Mouse (Mus musculus) erythroblast, embryonic 14.5 days (primary cell): ENCODE measurements around the gene Psg21.

Experiments
- GATA1 ChIP-seq: IDR thresholded peaks from 2 replicates; pipeline ENCODE4 v1.6.1; 2012; ENCODE audit warnings: low read length, inconsistent platforms, mixed read lengths
- TAL1 ChIP-seq: IDR thresholded peaks from 3 replicates; pipeline ENCODE4 v1.6.1; 2012; ENCODE audit warnings: low read length, inconsistent platforms, mixed read lengths

DNA sequence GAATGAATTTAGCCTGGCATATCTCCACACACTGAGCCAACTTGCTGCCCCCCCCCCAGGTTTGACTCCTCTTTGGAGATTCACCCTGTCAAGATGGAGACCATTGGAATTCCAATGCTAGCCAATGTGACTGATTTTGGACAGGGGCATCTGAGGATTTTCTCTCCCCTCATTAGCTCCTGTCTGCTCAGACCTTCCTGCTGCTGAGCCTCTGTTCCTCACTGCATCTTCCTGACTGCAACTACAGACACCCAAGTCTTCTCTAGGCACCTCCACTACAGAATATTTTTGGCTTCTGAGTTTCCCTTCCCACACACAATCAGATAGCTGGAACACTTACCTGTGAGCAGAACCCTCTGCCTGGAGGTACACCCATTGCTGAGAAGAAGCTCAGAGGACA is 29.1 kb upstream of the Psg21 start:
- TF ChIP-seq TAL1: no peak
- no peak for TF ChIP-seq GATA1
